Mouse (Mus musculus) thymus, postnatal 4 days (tissue): ENCODE data around the gene Tspan9.

Source experiments
- DNase-seq: peaks from one replicate; pipeline ENCODE4 v3.0.0; 2021

The Tspan9 gene

DNA sequence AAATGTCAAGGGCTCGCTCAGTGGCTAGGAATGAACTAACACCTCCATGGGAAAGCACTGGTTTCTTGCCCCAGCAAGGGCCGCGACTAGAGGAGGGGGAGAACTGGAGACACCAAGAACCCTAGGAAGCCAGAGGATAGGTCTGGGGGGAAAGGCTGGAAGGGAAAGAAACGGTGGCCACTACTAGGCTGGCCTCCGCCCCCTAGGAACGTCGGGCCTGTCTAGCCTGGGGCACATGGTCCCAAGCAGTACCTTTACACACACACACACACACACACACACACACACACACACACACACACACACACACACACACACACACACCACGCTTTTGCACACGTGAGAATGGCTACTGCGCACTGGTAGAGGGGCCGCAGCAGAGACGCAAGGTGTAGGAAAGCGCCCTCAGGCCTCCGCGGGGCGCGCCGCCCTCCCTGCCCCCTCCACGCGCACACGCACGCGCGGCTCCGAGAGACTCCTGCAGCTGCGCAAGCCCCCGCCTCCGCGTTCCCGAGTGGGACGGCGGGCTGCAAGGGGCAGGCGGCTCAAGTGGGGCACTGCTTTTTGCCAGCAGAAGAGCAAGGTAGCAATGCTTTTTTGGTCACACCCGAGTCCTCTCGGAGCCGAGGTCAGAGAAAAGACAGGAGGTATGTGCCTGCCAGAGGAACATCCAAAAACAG is 108.0 kb downstream of the Tspan9 start:
- peak; percentile 79 for DNase-seq

DNA sequence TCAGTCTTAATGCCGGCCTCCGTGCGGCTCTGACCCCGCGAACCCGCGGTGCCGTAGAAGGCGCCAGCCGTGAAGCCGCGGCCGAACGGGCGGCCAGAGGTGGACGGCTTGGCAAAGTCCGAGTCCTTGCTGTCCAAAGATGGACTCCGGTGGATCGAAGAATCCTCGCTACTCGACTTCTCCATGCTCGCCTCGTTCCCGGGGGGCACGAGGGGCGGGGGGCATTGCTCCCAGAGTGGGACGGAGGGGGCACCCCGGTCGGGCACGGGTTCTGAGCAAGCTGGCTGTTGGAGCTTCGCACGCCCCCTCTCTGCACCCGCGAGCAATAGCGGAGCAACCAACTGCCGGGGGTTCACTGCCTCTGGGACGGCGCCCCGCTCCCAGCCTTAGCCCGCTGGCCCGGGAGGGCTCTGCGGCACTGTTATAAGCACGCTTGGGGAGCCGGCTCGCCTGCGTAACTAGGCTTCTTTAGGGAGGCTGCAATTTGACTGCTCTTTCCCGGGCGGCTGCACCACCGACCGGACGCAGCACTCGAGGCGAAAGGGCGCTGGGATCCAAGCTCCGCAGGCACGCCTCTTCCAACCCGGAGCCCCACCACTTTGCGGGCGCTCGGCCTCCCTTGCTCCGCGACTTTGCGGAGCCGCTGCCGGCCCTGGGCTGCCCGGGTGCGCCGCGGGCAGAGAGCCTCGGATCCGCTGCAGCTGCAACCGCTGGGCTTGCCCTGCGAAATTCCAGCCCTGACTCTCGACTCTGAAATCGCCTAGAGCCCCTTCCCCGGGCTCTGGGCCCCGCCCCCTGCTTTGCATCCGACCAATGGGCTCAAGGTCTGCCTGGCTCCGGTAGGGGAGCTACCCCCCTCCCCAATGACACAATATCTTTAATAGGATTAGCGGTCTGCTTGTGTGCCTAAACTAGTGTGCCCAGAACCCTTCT is 108.8 kb downstream of the Tspan9 start:
- DNase-seq, result peak; percentile 77

DNA sequence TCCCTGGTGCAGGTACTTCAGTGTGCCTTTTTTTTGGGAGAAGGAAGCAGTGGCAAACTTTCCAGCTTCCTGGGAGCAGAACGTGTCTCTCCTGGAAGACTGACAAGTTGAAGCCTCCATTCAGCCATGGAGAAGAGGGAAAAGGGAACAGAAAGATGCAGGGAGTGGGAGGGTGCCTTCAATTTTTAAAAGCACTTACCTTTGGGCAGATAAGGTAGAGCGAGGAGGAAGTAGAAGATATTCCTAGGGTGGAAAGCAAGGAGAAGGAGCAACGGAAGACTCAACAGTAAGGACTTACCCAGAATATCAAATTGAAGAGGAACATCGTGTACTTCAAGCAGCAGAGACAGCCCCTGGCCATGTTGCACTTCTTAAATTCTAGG is 109.5 kb downstream of the Tspan9 start:
- DNase-seq, result no peak

DNA sequence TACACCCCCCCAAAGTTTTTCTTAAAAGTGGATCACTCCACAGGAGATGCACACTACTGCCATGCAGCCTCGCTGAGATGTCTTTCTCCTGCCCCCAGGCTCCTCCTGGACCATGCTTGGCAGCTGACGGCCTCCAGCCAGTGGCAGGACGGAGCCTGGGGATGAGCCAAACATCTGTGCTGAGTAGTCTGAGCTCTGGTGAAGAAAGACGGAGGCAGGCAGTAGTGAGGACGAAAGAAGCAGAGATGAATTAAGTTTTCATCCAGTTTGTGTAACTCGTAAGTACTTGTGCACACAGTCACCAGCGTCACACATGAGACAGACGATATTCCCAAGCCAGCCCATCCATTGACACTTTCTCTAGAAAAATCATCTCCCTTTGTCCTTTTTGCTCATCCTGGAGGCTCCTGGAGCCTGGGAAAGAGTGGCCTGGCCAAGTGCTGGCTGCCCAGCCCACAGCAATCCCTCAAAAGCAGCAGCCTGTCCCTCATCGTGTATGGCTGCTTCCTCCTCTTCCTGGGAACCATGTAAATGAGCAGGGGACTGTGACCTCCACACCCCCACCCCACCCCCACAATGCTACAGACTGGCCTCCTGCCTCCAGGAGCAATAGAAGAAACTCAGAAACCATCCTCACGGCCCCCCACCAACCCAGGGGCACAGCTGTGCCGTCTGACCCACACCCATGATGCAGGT is 110.1 kb downstream of the Tspan9 start:
- no peak for DNase-seq

DNA sequence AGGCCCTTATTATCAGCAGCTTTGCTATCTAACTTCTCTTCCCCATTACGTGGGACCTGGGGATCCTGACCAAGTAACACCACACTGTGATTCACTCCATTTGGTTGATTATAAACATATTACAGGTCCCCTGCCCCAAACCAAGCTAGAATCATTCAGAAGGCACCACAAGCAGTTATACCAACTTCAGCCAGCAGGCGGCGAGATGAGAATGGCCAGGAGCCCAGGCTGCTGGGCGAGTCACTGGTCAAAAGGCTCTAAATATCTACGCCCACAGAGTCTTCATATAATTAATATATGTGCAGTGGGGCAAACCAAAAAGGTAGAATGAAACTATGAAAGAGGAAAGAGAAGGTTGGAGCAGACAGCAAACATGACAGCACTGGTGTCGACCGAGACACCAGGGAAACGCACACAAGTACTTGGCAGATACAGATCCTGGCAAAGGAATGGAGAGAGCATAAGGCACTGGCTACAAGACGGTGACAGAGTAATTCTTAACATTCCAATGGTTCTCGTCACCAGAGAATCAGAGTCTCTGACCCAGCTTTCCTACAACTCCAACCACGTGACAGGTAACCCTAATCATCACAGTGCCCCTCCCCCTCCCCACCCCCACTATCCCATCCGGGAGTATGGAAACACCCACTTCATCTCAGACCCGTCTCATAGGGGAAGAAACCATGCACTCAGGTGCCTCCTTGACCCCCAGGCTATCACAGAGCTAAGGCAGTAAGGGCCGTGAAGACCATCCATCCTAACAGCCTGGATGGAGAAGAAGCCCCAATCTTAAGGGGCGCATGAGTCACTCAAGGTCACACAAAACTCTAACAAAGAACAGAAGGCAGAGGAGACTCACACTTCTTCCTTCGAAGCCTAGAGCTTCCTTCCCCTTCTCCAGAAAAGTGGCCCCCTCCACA is 110.9 kb downstream of the Tspan9 start:
- DNase-seq, result peak; percentile 88

DNA sequence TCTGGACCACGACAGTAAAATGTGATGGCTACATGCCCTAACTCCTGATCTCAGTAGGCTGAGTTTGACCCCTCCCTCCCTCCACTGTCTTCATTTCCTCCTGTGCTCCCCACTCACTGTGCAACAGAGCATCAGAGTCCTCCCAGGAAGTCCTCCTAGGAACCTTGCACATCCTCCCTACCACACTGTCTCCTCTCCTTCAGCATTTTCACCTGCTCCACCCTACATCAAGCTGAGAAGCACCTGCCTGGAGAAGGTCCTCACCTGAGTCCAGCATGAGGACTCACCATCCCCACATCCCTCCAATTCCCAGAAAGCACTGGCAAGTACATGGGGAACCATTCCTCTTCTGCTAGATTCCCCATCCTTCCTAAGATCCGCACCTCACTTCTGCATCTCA is 111.8 kb downstream of the Tspan9 start:
- DNase-seq, result no peak

DNA sequence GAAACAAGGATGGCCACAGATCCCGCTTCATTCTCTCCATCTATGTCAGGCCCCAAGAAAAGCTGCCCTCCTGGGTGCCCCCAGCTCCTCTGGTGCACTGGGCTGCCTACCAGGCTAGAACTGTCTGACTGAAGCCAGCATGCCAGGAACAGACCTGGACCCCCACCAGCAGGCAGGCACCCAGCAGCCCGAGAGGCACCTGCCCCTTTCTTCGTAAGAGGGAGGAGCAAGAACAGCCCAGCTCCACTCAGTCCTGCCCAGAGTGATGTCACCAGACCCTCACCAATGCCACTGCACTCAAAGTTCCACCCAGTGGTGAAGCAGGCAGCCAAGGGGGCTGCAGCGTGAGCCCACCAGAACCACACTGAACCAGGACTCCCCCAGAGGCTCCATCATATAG is 112.3 kb downstream of the Tspan9 start:
- DNase-seq, result no peak

DNA sequence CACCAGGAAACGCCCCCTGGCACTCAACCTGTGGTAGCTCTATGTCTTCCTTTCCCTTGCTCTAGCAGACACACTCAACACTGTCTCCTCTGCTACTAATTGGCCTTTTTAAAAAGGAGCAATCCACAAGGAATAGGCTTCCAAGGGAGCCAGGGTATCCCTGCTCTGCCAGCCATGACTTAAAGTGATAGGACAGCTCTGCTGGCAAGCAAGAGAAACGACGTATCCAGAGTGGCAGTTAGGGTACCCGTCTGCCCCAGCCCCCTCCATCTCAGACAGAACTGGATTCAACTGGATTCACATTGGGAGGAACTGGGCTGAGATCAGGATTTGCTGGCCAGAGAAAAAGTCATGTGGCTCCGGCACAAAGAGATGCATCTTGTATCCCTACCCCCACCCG is 112.9 kb downstream of the Tspan9 start:
- no peak for DNase-seq

DNA sequence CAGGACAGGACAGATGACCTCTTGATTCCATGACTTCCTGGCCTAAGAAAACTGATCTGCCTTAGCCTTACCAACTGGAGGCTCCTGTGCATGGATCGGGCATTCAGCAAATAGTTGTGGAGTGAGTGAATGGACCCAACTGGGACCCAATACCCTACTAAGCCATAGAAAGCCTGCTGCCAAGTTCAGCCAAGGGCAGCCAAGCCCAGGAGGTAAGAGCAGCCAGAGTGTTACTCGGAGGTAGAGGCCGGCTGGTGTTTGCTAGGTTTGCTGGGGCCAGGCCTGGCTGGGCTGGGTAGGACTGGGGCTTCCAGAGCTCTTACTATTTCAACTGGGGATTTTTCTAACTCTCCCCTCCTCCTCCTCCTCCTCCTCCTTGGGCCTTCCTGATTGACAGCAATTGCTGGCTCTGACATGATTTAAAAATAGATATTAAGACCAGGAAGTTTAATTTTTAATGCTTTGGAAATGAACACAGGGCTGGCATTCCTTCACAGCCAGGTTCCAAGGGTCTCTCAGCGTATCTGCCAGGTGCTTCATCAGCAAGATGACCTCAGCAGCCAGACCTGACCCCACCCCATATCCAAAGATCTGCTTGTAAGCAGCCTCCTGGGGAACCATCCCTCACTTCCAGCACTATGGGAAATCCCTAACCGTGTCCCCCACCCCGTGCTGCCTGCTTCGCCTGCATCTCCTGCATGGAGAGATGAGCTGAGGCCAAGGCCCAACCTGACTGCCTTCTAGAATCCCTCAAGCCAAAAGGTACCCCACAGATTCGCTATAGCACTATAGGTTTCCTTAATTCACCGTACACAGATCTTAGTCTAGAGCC is 113.7 kb downstream of the Tspan9 start:
- DNase-seq, result no peak

DNA sequence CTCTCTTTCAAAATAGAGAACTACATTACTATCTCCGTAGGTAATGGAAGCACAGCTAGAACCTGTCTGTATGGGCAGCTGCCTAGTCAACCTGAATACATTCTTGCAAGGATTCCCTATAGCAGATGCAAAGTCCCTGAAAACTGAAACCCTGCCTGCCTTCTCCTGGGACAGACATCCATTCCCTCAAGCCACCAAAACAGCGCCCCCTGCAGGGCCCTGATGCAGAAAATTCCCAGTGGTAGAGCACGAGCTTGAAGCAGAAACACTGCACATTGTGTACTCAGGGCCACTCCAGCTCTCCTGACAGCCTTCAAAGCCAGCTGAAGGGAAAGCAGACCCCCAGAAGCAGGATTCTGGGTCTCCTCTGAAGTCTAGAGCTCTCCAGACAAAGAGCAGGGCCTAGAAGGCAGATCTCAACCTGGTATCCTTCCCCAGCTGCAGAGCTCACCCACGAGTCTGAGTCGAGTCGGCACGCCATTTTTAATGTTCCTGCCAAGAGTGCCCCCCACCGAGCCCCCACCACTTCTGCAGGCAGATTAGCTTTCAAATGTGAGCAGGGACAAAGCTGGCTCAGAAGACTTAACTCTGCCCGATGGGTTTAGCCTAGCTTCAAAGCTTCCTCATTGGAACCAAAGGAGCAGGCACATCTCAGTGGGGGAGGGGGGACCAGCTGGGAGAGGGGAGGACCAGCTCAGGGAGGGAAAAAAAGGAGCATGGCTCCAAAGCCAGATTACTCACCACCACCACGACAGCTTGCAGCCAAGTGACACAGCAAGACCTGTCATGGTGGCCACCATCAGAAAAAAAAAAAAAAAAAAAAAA is 115.1 kb downstream of the Tspan9 start:
- DNase-seq, result peak; percentile 73

DNA sequence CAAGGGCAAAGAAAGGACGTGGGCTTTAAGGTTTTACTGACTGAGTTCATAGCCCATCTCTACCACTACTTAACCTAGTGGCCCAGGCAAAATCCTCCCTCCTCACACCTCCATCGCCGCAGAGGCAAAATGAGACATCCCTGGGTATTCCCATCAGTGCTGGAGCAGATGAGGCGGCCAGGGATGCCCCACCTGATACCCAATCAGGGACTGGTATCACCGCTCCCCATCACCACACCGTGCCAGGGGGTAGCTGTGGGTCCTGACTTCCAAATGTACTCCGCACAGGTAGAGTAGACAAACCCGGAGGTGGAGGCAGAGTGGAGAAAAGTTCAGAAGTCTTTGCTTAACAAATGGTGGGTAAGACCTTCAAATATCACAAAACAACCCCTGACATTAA is 117.4 kb downstream of the Tspan9 start:
- no peak for DNase-seq

DNA sequence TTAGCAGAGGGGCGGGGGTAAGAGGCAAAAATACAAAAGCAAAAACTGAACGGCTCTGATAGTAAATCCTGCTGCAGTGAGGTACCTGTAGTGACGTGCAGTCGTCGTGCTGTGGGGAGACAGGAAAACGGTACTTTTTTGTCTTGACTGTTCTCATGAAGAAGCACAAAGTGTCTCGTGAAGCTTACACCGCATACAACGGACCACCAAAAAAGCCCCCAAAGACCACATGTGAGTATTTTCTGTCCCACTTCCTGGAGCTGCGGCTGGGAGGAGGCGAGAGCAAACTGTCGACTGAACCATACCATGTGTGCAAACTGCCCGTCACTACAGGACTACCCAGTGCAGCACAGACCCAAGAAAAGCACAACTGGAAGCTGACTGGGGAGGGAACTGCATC is 117.8 kb downstream of the Tspan9 start:
- DNase-seq, result peak; percentile 52

DNA sequence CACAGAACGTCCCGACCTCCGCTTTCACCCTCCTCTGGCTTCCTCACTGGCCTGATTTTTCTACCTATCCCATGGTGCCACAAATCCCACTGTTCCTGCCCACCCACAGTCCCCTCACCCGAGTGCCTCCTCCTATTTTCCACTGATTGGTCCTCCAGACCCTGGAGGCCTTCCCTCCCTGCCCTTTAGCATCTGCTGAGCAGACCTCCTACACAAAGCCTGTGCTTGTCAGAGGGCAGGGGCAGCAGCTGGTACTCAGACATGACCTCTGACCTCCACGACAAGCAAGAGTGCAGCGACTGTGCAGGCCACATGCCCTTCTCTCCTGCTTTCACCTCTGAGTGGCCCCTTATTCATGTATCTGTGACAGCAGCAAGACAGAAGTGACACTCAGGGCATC is 121.2 kb downstream of the Tspan9 start:
- no peak for DNase-seq

DNA sequence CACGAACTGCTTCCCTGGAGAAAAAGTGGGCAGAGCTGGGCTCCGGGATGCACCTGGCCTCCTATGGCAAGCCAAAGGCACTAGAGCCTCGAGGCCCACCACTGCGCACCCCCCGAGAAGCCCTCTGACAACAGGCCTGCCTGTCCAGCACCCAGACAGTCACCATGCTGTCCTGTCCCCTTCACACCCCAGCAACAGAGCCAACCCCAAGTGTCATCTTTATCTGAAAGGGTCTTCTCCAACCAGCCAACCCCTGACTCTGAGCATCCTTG is 121.5 kb downstream of the Tspan9 start:
- DNase-seq, result no peak

DNA sequence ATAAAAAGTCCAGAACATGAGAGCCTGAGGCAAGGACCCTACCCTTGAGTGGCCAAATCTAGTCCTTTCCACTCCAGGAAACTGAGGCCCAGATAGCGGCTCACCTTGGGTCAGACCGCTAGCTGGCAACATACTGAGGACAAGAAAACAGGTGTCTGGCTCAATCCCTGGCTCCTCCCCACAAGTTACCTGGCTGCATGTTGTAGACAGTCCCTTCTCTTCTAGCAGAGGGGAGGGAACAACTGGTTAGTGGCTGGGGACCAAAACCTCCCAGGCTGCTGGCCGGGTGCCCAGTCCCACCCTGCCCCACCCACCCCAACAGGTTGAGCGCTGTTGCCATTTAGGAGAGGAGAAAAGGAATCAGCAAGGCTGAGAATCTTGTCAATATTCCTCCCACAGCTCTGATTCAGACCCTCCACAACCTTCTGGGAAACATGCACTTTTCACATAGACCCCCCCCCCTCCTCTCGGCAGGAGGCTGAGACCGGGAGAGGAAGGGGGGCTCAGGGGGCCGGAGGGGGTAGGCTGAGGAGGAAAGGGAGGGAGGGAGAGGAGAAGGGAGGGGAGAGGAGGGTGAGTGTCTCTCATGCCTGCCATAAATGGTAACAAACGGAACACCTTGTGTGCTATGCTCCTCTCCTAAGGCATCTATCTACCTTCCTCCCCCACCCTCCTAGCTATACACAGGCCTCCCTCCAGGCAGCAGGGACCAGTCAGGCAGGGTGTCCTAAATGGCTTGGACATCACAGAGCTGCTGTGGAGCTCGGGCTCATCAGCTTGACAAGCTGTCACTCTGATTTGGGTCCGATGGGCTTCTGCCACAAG is 122.1 kb downstream of the Tspan9 start:
- DNase-seq, result no peak

DNA sequence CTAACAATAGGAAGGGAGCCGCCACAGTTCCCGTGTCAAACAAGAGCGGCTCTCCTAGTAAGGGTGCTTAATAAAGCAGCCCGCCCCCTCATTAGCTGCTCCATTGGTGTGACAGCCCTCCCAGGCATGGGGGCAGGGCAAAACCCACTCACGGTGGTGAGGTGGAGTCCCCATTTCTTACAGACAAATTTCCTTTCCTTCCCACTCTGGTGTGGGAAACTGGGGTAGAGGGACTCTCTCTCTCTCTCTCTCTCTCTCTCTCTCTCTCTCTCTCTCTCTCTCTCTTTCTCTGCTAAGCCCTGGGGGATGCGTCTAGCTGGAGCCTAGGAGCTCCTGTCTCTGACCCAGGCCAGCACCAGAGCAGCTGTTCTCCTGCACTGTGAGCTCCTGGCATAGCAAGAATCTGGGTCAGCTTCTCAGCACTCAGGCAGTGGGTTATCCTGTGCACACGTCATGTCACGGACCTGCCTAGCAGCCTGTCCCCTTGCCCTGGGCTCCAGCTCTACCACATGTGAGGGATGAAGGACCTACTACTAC is 122.8 kb downstream of the Tspan9 start:
- no peak for DNase-seq

DNA sequence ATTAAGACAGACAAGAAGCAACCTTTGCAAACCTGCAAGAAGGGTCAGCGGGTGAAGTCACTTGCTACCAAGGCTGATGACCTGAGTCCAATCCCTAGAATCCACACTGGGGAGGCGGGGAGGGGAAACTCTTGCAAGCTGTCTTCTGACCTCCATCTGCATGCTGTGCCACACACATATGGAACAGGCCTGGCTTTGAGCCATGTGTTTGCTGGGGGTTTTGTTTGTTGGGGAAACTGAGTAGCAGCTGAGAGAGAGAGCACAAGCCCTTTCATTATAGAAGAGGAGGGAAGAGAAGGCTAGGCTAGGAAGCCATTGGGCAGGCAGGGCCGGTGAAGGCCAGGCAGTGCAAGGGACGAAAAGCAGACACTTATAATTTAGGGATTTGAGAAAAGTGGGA is 123.3 kb downstream of the Tspan9 start:
- no peak for DNase-seq

DNA sequence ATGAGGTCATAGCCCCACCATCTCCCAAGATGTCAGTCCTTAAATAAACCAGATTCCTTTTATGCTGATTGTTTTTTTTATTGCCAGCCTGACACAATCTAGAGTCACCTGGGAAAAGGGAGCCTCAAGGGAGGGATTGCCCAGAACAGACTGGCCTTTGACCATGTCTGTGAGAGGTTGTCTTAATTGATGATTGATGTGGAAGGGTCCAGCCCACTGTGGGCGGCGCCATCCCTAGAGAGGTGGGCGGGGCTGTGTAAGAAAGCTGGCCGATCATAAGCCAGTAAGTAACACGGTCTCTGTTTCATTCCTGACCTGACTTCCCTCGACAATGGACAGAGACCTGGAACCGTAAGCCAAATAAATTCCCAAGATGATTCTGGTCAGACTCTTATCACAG is 124.3 kb downstream of the Tspan9 start:
- DNase-seq, result no peak

DNA sequence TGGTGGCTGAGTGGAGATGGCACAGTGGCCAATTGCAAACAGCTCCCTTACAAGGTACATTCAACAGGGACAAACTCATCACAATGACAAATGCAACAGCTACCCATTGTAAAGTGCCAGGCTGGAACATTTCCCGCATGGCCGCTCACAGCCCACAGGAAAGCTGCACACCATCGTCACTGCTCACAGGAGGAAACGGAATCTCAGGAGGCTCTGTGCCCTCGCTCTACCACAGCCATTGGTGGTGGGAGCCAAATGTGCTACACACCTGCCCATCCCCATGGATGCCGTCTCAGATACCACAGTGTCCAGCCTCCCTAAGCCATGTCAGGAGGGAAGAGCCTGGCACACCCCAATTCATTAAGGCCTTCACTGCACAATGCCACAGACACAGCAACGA is 128.1 kb downstream of the Tspan9 start:
- no peak for DNase-seq

DNA sequence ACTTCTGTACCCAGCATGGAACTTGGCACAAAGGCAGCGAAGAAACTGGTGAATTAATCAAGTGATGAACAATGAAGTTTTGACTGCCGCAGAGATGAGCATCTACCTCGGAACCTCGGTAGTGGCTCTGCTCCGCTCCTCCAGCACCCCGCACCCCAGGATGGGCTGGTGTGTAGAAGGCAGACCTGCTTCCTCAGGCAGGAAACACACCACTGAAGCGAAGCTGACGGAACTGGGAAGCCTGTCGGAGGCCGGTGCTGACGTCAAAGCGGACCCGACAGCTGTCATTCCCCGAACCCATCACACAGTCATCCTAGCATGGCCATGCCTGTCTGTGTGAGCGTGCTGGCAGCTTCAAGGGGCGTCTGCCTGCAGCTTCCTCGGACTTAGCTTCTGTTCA is 131.6 kb downstream of the Tspan9 start:
- no peak for DNase-seq
